Mouse (Mus musculus) right cerebral cortex, postnatal 14 days (tissue): ENCODE results near the gene Fbxo33.

Source experiments
- DNase-seq: peaks from one replicate; pipeline ENCODE4 v3.0.0; 2022

The Fbxo33 gene

DNA sequence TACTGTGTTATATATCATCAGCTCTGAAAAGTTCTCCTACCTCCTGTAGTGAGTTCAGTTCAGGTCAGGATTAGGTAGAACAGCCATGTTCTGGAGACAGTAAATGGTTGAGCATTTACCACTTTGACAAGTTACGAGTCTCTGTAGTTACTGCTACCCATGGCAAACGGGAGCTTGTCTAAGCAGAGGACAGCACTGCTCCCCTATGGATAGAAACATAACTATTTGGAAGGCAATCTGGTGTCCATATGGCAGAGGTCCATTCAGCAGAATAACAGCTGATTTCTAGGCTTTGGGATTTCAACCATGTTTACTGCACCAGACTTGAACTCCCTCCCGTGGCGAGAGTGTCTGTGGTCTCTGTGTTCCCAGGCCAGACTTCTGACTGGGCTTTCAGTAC lies 23.6 kb downstream of the Fbxo33 start:
- no peak for DNase-seq

DNA sequence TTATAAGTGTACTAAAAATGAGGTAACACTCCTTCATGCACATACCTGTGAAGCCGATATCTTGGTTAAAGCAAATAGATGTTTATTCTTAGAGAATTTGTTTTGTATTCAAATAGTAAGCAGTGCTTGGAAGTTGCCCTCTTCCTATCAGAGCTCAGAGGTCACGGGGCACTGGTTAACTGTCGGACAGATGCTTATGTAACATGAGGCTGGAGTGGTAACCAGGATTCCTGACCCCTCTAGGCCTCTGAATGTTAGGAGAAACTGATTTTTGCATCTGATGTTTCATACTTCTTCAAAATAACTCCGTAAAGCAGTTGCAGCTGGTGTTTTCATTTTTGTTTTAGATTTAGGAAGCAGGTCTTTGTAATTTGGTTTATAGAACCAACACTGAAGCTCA lies 24.5 kb downstream of the Fbxo33 start:
- no peak for DNase-seq

- DNase-seq, result no peak
These were observed 25.1 kb downstream of the Fbxo33 start for GRCm38 (mm10) chr12:59194341-59195003.

DNA sequence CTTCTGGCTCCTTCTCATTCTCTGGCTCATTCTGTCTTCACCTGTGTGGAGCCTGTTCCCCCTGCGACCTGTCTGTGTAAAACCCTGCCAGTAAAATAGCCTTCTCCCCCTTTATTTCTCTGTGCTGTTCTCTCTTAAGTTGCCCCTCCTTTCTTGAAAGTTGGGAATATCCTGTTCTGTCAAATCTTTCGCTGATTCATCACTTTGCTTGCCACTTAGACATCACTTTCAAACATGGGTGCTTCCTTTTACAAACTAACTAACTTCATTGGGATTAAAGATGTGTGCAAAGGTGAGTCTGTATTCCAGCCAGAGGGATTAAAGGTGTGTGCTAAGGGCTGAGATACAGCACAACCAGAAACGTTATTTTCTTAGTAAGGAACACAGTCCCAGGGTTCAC lies 25.9 kb downstream of the Fbxo33 start:
- DNase-seq, result no peak

GRCm38 (mm10) chr12:59188086-59188682 lies 31.3 kb downstream of the Fbxo33 start:
- DNase-seq, result no peak

- DNase-seq, result no peak
These were observed 41.7 kb downstream of the Fbxo33 start for GRCm38 (mm10) chr12:59177814-59178213.

DNA sequence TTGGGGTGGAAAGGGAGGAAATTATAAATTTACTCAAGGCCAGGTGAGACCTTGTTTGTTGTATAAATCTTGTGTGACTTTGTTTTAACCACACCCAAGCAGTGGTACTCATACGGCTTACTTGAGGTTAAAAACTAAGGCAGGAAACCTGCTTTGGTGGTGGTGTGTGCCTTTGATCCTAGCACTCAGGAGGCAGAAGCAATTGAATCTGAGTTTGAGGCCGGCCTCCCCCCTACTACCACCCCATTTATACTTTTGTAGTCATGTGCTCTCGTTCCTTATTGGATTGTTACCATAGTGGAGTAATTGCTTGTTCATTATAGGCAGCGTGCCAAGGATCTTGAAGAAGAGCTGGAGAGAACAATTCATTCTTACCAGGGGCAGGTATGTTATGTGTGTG lies 49.6 kb downstream of the Fbxo33 start:
- no peak for DNase-seq

GRCm38 (mm10) chr12:59166557-59166956 lies 53.0 kb downstream of the Fbxo33 start:
- DNase-seq, result no peak

- no peak for DNase-seq
These were observed 55.0 kb downstream of the Fbxo33 start for GRCm38 (mm10) chr12:59164522-59164921.

DNA sequence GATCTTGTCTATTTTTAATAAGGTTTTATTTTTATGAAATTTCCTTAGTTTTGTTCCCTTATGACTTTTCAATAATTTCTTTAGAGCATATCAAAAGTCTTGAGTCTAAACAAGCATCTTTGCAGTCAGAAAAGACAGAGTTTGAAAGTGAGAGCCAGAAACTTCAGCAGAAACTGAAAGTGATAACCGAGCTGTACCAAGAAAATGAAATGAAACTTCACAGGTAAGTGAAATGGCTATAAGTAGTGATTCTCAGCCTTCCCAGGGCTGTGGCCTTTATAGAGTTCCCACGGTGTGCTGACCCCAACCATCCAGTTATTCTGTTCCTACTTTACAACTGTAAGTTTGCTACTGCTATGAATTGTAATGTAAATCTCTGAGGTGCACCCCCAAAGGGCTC lies 56.7 kb downstream of the Fbxo33 start:
- no peak for DNase-seq

GRCm38 (mm10) chr12:59161091-59161490 lies 58.4 kb downstream of the Fbxo33 start:
- no peak for DNase-seq
